Mouse (Mus musculus): ENCODE results near the gene Vmn1r233. TPM values are rescaled to one million over a fixed set of nuclear protein-coding genes. Genes with fewer than 3 reads are reported as not detected.

Vmn1r233 gene
- not detected in 2 replicates for polyA plus RNA-seq (2015; fragmentation: Nextera tagmentation; extraction: Ambion mirVana)

DNA sequence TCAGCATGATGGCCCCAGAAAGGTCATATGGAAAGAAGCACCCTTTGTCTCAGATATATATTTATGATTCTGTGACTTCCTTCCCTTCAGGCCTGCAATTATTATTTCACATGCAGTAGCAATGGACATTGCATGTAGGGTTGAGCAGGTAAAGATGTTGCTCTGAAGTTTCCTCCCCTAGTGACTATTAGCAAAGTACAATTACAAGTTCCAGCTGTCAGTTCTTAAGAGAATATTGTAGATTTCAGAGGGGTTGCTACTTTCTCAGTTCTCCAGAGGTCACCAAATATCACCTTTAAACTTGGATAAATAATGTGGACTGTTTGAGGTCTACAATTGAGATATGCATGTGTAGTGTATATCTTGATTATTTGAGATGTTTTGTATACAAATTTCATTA lies at the start of gene Vmn1r233:
TSS of gene Vmn1r233 (minus strand) at position 101 of the 400 bp plus-strand sequence.
- H3K36me3 ChIP-seq (ENCODE audit: control insufficient read depth, insufficient read depth) = no peaks in the 10 kb centered on the region
- ATAC-seq (ENCODE audit: low read depth) = no peak
- no peak within 1 kb of the TSS for H3K4me3 ChIP-seq (ENCODE audit: low read depth, low read length)
- H3K9ac ChIP-seq (ENCODE audit: low read depth, low read length) = no peak within 1 kb of the TSS
- no peak within 1 kb of the TSS for H3K27ac ChIP-seq (ENCODE audit: low read length)
- H3K9me3 ChIP-seq (replicated peaks; ENCODE audit: control insufficient read depth, low read length) = no peaks in the 10 kb centered on the region
- no peaks in the 10 kb centered on the region for H3K4me1 ChIP-seq (ENCODE audit: control insufficient read depth, low read depth, low read length)
- no peak within 1 kb of the TSS for H3K4me2 ChIP-seq (ENCODE audit: low read depth, low read length)
- H3K27me3 ChIP-seq (ENCODE audit: control insufficient read depth, insufficient read depth, low read depth, low read length) = no peaks in the 10 kb centered on the region

DNA sequence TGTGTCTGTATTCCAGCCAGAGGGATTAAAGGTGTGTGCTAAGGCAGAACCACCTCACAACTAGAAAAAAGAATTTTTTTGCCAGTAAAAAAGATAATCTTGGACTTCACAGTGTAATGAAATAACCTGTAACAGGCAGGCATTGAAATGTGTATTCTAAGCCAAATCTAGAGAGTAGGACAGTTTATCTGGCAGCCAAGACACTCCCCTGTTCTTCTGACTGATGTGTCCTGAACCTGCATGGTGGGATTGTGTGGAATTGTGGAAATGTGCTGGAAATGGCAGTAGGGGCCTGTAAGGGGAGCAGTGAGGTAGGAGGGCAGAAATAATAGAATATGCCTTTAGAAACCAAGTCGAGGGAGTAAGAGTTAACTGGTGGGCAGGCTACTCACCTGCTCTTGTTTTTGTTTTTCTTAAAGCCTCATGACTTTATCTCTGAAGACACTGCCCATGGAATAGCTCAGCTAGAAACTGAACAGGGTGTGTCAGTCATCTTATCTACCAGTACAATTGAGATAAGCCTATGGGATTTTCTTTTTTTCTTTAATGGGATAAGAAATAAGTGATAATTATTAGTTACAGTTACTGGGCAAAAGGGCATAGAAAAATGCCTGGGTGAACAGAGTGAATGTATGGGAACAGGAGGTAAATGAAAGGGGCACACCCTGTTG lies 22.3 kb upstream of the Vmn1r233 start:
- no peak overlapping the region for H3K9ac ChIP-seq (ENCODE audit: low read depth, low read length)
- 30% methylated on average over 1 of the region's 1 CpGs for WGBS (ENCODE audit: insufficient replicate concordance)
- H3K36me3 ChIP-seq (ENCODE audit: control insufficient read depth, insufficient read depth) = peaks cover 12% of the 10 kb centered on the region
- H3K9me3 ChIP-seq (replicated peaks; ENCODE audit: control insufficient read depth, low read length) = no peaks in the 10 kb centered on the region
- peaks cover 3% of the 10 kb centered on the region; the same call in 1 of the 2 replicates for H3K4me1 ChIP-seq (ENCODE audit: control insufficient read depth, low read depth, low read length)
- no peak overlapping the region for H3K4me3 ChIP-seq (ENCODE audit: low read depth, low read length)
- peak overlapping the region; percentile 56; the same call in 1 of the 2 replicates for H3K27ac ChIP-seq (ENCODE audit: low read length)
- H3K27me3 ChIP-seq (ENCODE audit: control insufficient read depth, insufficient read depth, low read depth, low read length) = no peaks in the 10 kb centered on the region
- H3K4me2 ChIP-seq (ENCODE audit: low read depth, low read length) = no peak overlapping the region
- peak; percentile 81 for ATAC-seq (ENCODE audit: low read depth)

DNA sequence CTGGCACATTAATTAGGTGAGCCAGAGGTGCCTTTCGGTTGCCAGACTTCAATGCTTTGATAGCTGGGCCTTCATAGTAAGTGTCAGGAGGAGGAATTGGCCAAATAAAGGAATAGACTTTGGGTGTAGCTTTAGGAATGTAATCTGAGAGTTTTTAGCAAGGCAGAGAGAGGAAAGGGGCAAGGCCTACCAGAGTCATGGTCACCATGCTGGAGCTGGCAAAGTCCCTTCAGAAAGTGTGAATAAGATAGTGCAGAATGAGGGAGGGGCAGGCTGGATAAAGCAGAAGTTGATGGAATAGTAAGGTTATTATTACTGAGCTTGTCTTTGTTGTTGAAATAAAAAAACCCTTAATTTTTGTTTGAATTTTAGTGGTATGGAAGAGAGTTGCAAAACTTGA lies 13.5 kb upstream of the Vmn1r233 start:
- no peak for ATAC-seq (ENCODE audit: low read depth)
- peaks cover 11% of the 10 kb centered on the region for H3K36me3 ChIP-seq (ENCODE audit: control insufficient read depth, insufficient read depth)
- H3K4me1 ChIP-seq (ENCODE audit: control insufficient read depth, low read depth, low read length) = peaks cover 7% of the 10 kb centered on the region
- H3K9ac ChIP-seq (ENCODE audit: low read depth, low read length) = peak overlapping the region; percentile 73
- 26% methylated on average over 1 of the region's 1 CpGs for WGBS (ENCODE audit: insufficient replicate concordance)
- peak overlapping the region; percentile 77 for H3K4me2 ChIP-seq (ENCODE audit: low read depth, low read length)
- no peaks in the 10 kb centered on the region for H3K27me3 ChIP-seq (ENCODE audit: control insufficient read depth, insufficient read depth, low read depth, low read length)
- H3K27ac ChIP-seq (ENCODE audit: low read length) = no peak overlapping the region; the same call in 1 of the 2 replicates
- H3K4me3 ChIP-seq (ENCODE audit: low read depth, low read length) = peak overlapping the region; percentile 79
- H3K9me3 ChIP-seq (replicated peaks; ENCODE audit: control insufficient read depth, low read length) = no peaks in the 10 kb centered on the region

DNA sequence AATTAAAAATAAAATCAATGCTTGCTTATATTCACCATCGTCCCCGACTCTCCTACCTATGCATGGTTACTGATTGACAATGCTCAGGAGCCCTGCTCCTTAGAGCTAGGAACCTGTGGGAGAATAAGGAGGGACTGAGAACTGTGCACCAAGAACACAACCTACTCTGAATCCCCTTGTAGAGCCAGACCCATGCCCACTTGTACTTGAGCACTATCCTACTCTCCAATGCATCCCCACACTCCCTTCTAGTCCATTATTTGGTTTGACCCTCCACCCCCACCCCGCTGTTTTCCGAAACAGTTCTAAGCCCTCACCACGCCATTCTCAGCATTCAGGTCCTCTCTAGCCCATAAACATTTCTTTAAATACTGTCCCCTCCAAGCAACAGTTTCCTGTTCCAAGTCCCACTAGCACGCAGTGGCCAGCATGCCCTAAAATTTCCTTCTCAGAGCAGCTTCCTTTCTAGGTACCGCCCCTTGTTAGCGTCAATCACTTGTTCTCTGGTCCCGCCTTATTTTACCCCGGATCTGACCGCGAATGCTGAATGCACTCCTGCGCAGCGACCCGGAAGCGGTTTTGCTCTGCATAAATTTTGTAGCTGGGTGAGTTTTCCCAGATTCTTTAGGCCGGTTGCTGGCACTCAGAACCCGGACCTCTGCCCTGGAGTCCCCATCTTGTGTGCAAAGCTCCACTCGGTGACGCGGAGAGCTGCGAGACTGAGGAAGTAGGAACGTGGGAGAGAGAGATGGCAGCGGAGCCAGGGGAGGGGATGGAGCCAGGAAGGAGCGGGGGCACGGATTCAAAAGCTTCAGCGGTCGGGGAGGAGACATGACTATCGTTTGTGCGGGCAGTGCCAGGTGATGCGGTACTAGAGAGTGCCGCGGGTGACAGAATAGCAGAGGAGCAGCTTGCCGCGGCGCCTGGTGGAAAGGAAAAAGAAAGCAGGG lies 12.4 kb upstream of the Vmn1r233 start, which contains the start of gene Zfp160:
TSS of gene Zfp160 (plus strand) at position 522 of the 950 bp plus-strand sequence.
- ATAC-seq (ENCODE audit: low read depth) = peak; percentile 94
- H3K4me2 ChIP-seq (ENCODE audit: low read depth, low read length) = peak within 1 kb of the TSS; percentile 77
- peak within 1 kb of the TSS; percentile 78 for H3K27ac ChIP-seq (ENCODE audit: low read length)
- H3K9me3 ChIP-seq (replicated peaks; ENCODE audit: control insufficient read depth, low read length) = no peaks in the 10 kb centered on the region
- peaks cover 11% of the 10 kb centered on the region for H3K36me3 ChIP-seq (ENCODE audit: control insufficient read depth, insufficient read depth)
- H3K9ac ChIP-seq (ENCODE audit: low read depth, low read length) = peak within 1 kb of the TSS; percentile 73
- whole genome bisulfite sequencing (ENCODE audit: insufficient replicate concordance) = 5% methylated on average over 36 of the region's 36 CpGs
- H3K4me3 ChIP-seq (ENCODE audit: low read depth, low read length) = peak within 1 kb of the TSS; percentile 79
- peaks cover 7% of the 10 kb centered on the region for H3K4me1 ChIP-seq (ENCODE audit: control insufficient read depth, low read depth, low read length)
- no peaks in the 10 kb centered on the region for H3K27me3 ChIP-seq (ENCODE audit: control insufficient read depth, insufficient read depth, low read depth, low read length)

DNA sequence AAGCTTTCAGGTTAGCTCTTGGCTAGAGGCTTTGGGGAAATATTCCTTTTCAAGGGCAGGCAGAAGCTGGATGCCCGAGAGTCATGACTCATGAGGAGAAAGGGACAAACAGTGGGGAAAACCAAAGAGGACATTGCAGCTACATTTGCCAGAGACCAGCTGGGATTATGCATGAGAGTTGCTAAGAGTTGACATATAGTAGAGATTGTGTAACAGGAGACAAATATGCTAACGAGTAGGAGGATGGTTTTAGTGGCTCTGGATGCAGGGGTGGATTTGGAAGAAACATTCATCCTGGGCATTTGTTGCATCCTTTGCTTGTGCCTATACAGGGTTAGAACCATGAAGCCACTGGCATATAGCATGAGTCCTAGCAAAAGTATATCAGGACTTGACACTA lies 2.5 kb downstream of the Vmn1r233 start:
- ATAC-seq (ENCODE audit: low read depth) = no peak
- no peak overlapping the region for H3K4me3 ChIP-seq (ENCODE audit: low read depth, low read length)
- H3K4me1 ChIP-seq (ENCODE audit: control insufficient read depth, low read depth, low read length) = no peaks in the 10 kb centered on the region
- no peaks in the 10 kb centered on the region for H3K27me3 ChIP-seq (ENCODE audit: control insufficient read depth, insufficient read depth, low read depth, low read length)
- H3K9me3 ChIP-seq (replicated peaks; ENCODE audit: control insufficient read depth, low read length) = no peaks in the 10 kb centered on the region
- WGBS (ENCODE audit: insufficient replicate concordance) = 37% methylated on average over 2 of the region's 2 CpGs
- no peaks in the 10 kb centered on the region for H3K36me3 ChIP-seq (ENCODE audit: control insufficient read depth, insufficient read depth)
- H3K4me2 ChIP-seq (ENCODE audit: low read depth, low read length) = no peak overlapping the region
- H3K9ac ChIP-seq (ENCODE audit: low read depth, low read length) = no peak overlapping the region
- H3K27ac ChIP-seq (ENCODE audit: low read length) = no peak overlapping the region

DNA sequence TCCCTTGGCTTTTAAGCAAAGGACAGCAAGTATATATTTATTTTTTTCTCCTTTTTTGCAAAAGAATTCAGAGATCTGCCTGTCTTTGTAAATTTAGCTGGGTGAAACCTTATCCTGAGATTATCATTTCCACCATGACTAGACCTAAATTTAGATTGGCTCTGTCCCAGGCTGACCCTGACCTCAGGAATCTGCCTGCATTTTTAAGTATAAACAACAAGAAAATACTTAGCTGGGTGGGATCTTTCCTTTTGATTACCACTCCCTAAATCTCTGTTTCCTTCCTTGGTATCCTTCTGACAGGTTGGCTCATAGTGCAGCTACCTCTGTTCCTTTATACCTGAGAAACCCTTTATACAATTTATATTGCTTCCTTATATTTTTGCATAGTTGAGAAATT lies 29.6 kb downstream of the Vmn1r233 start:
- Histone ChIP-seq H3K4me2 (ENCODE audit: low read depth, low read length) (no peak overlapping the region), H3K4me3 (ENCODE audit: low read depth, low read length) (no peak overlapping the region), H3K27ac (ENCODE audit: low read length) (no peak overlapping the region), H3K36me3 (ENCODE audit: control insufficient read depth, insufficient read depth) (peaks cover 38% of the 10 kb centered on the region), H3K9me3 (replicated peaks; ENCODE audit: control insufficient read depth, low read length) (no peaks in the 10 kb centered on the region), H3K27me3 (ENCODE audit: control insufficient read depth, insufficient read depth, low read depth, low read length) (no peaks in the 10 kb centered on the region), H3K9ac (ENCODE audit: low read depth, low read length) (no peak overlapping the region), H3K4me1 (ENCODE audit: control insufficient read depth, low read depth, low read length) (no peaks in the 10 kb centered on the region)
- ATAC-seq (ENCODE audit: low read depth) = no peak

DNA sequence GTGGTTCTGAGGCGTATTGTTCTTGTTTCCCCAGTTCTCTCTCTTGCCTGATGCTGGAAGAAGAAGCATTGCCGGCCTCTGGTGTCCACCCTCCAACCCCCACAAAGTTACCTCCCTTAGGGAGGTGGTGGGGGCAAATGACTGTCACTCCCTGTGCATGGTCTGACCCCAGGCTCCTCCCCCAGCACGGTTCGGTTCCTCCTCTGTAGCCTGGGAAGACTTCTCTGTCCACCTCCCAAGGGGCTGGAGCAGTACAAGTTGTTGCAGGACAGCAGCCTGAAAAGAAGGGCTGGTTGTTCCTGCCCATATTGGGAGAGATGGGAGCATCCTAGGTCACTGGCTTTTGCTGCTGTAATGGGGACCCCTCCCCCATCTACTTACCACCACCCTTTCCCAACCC lies 30.8 kb downstream of the Vmn1r233 start:
- no peak for ATAC-seq (ENCODE audit: low read depth)
- Histone ChIP-seq H3K9me3 (replicated peaks; ENCODE audit: control insufficient read depth, low read length) (no peaks in the 10 kb centered on the region), H3K4me2 (ENCODE audit: low read depth, low read length) (no peak overlapping the region), H3K9ac (ENCODE audit: low read depth, low read length) (no peak overlapping the region), H3K36me3 (ENCODE audit: control insufficient read depth, insufficient read depth) (peaks cover 49% of the 10 kb centered on the region), H3K27ac (ENCODE audit: low read length) (no peak overlapping the region), H3K4me1 (ENCODE audit: control insufficient read depth, low read depth, low read length) (no peaks in the 10 kb centered on the region), H3K4me3 (ENCODE audit: low read depth, low read length) (no peak overlapping the region), H3K27me3 (ENCODE audit: control insufficient read depth, insufficient read depth, low read depth, low read length) (no peaks in the 10 kb centered on the region)
- 77% methylated on average over 4 of the region's 4 CpGs for WGBS (ENCODE audit: insufficient replicate concordance)

DNA sequence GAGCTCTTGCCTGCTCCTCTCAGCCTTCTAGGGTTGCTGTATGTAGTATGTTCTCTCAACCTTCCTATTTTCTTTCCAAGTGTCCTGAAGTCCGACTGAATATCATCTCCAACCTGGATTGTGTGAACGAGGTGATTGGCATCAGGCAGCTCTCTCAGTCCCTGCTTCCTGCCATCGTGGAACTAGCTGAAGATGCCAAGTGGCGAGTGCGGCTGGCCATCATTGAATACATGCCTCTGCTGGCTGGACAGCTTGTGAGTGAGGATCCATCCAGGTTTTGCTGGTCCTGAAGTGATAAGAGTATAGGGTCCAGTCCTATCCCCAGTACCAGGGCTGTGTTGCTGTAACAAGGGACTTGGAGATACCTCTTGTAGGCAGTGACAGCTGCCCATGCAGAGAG lies 35.9 kb downstream of the Vmn1r233 start:
- no peak for ATAC-seq (ENCODE audit: low read depth)
- no peaks in the 10 kb centered on the region for H3K9me3 ChIP-seq (replicated peaks; ENCODE audit: control insufficient read depth, low read length)
- H3K9ac ChIP-seq (ENCODE audit: low read depth, low read length) = no peak overlapping the region
- H3K27ac ChIP-seq (ENCODE audit: low read length) = no peak overlapping the region
- no peak overlapping the region for H3K4me2 ChIP-seq (ENCODE audit: low read depth, low read length)
- peaks cover 86% of the 10 kb centered on the region for H3K36me3 ChIP-seq (ENCODE audit: control insufficient read depth, insufficient read depth)
- H3K4me1 ChIP-seq (ENCODE audit: control insufficient read depth, low read depth, low read length) = no peaks in the 10 kb centered on the region
- no peaks in the 10 kb centered on the region for H3K27me3 ChIP-seq (ENCODE audit: control insufficient read depth, insufficient read depth, low read depth, low read length)
- no peak overlapping the region for H3K4me3 ChIP-seq (ENCODE audit: low read depth, low read length)
- 79% methylated on average over 5 of the region's 5 CpGs for WGBS (ENCODE audit: insufficient replicate concordance)

DNA sequence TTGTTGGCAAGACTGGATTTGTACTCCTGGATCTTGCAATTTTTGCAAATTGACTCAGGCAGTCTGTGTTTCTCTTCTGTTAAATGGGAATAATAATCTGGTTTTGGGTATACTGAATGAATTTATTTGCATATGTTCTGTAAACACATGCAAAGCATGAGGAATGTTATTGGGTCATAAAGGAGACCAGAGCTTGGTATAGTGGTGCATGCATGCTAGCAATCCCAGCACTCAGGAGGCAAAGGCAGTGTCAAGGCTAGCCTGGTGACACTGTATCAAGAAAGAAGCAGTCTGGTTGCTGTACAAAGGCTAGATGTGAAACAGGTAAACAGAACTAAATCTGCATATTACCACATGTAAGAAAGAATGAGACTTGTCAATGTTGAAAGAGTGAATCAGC lies 49.6 kb downstream of the Vmn1r233 start:
- Histone ChIP-seq H3K27ac (ENCODE audit: low read length) (no peak overlapping the region), H3K4me3 (ENCODE audit: low read depth, low read length) (peak overlapping the region; percentile 88), H3K9ac (ENCODE audit: low read depth, low read length) (peak overlapping the region; percentile 89), H3K27me3 (ENCODE audit: control insufficient read depth, insufficient read depth, low read depth, low read length) (no peaks in the 10 kb centered on the region), H3K9me3 (replicated peaks; ENCODE audit: control insufficient read depth, low read length) (no peaks in the 10 kb centered on the region), H3K4me2 (ENCODE audit: low read depth, low read length) (peak overlapping the region; percentile 88), H3K36me3 (ENCODE audit: control insufficient read depth, insufficient read depth) (peaks cover under 1% of the 10 kb centered on the region), H3K4me1 (ENCODE audit: control insufficient read depth, low read depth, low read length) (peaks cover 18% of the 10 kb centered on the region)
- ATAC-seq (ENCODE audit: low read depth) = no peak
